Mouse (Mus musculus): ENCODE measurements at regions not wholly inside any gene's neighbourhood (a gene's known extent, or its start where the extent isn't known, plus 50 kb on each side); places are given as distances from the start of the nearest gene placed in this dataset.
A peak's percentile ranks its signal among the peaks of the same experiment; 100 is the strongest.
"Not testable (repeated sequence)": the region's sequence is repeated elsewhere in the genome, so short reads cannot be mapped to it uniquely, and the experiment has no call there.

GRCm38 (mm10) chrX:50600262-50600661 is 172.0 kb upstream of the Olfr1324 start:
- DNase-seq, result not testable (repeated sequence)

- no peak for DNase-seq
Observed at GRCm38 (mm10) chrX:50599780-50600179, 171.5 kb upstream of the Olfr1324 start.

- DNase-seq, result not testable (repeated sequence)
Observed at GRCm38 (mm10) chrX:50597626-50598025, 169.3 kb upstream of the Olfr1324 start.

- DNase-seq, result no peak
Observed at GRCm38 (mm10) chrX:50597105-50597504, 168.8 kb upstream of the Olfr1324 start.

GRCm38 (mm10) chrX:50594976-50595375 is 166.7 kb upstream of the Olfr1324 start:
- not testable (repeated sequence) for DNase-seq

GRCm38 (mm10) chrX:50591477-50591876 is 163.2 kb upstream of the Olfr1324 start:
- no peak for DNase-seq

GRCm38 (mm10) chrX:50590673-50591341 is 162.5 kb upstream of the Olfr1324 start:
- no peak for DNase-seq

GRCm38 (mm10) chrX:50588892-50589291 is 160.6 kb upstream of the Olfr1324 start:
- DNase-seq, result no peak

GRCm38 (mm10) chrX:50583741-50584580 is 155.7 kb upstream of the Olfr1324 start:
- no peak for DNase-seq

- DNase-seq, result no peak
Observed at GRCm38 (mm10) chrX:50580200-50580599, 151.9 kb upstream of the Olfr1324 start.

GRCm38 (mm10) chrX:50576824-50577223 is 148.5 kb upstream of the Olfr1324 start:
- no peak for DNase-seq

- DNase-seq, result not testable (repeated sequence)
Observed at GRCm38 (mm10) chrX:50572191-50573095, 144.1 kb upstream of the Olfr1324 start.

- no peak for DNase-seq
Observed at GRCm38 (mm10) chrX:50569087-50569486, 140.8 kb upstream of the Olfr1324 start.

GRCm38 (mm10) chrX:50566345-50566744 is 138.0 kb upstream of the Olfr1324 start:
- DNase-seq, result no peak

- not testable (repeated sequence) for DNase-seq
Observed at GRCm38 (mm10) chrX:50565031-50565430, 136.7 kb upstream of the Olfr1324 start.

GRCm38 (mm10) chrX:50560915-50561314 is 132.6 kb upstream of the Olfr1324 start:
- DNase-seq, result no peak

- DNase-seq, result no peak
Observed at GRCm38 (mm10) chrX:50550297-50550696, 122.0 kb upstream of the Olfr1324 start.

GRCm38 (mm10) chrX:50549713-50550112 is 121.4 kb upstream of the Olfr1324 start:
- no peak for DNase-seq

GRCm38 (mm10) chrX:50537785-50538159 is 109.5 kb upstream of the Olfr1324 start:
- DNase-seq, result not testable (repeated sequence)

- peak; percentile 79 for DNase-seq
Observed at GRCm38 (mm10) chrX:50537122-50537784, 109.0 kb upstream of the Olfr1324 start.

GRCm38 (mm10) chrX:50504047-50504446 is 75.7 kb upstream of the Olfr1324 start:
- no peak for DNase-seq

GRCm38 (mm10) chrX:50501181-50501580 is 72.9 kb upstream of the Olfr1324 start:
- DNase-seq, result no peak

All from cerebellum, adult 9-11 months (tissue).